Comparison of ENCODE assay signal across 22 mouse cellular contexts in the genomic region with DNA sequence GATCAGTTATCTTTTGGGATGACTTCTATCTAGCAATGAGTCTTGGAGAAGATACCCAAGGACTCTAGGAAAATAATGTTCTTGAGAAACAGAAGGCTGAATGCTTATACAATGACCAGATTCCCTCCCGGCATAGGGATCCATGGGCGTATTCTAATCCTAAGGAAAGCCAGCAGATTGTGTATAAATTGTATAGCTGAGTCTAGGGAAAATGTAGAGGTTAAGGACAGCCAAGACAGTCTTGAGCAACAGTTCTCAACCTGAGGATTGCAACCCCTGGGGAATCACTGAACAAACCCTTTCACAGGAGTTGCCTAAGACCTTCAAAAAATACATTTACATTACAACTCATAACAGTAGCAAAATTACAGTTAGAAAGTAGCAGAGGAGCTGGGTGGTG. TPM values are rescaled to one million over a fixed set of nuclear protein-coding genes. Genes with fewer than 3 reads are reported as not detected.
A peak's percentile ranks its signal among the peaks of the same experiment; 100 is the strongest.
DNase-seq lines count a peak whose midpoint lies in the region; ATAC-seq lines count a peak whose summit lies in the region.
"Had no signal": no experiment of that assay in that cellular context is flagged by ENCODE, and none has a peak within 500 bp of the region (broad histone marks: within the 10 kb centered on the region; RNA-seq: fewer than 3 reads in every experiment).

No protein-coding gene starts in this region.

- H3K36me3 ChIP-seq in forebrain, embryonic 16.5 days (ENCODE audit: control insufficient read depth, insufficient read depth) = no peaks in the 10 kb centered on the region
- H3K36me3 ChIP-seq in kidney, embryonic 16.5 days (ENCODE audit: insufficient read depth, low read length) = no peaks in the 10 kb centered on the region
- H3K36me3 ChIP-seq: embryonic facial prominence, embryonic 10.5 days; embryonic facial prominence, embryonic 12.5 days; forebrain, embryonic 10.5 days; forebrain, embryonic 12.5 days had no signal

- no peaks in the 10 kb centered on the region for H3K9me3 ChIP-seq in forebrain, embryonic 16.5 days (ENCODE audit: control insufficient read depth, low read length)
- H3K9me3 ChIP-seq in kidney, embryonic 16.5 days (ENCODE audit: low read length) = 0 out of 2 replicates have a peak, but pooled peaks cover 3% of the 10 kb centered on the region
- H3K9me3 ChIP-seq: embryonic facial prominence, embryonic 10.5 days; embryonic facial prominence, embryonic 12.5 days; forebrain, embryonic 10.5 days; forebrain, embryonic 12.5 days had no signal

- no peaks in the 10 kb centered on the region for H3K27me3 ChIP-seq in forebrain, embryonic 16.5 days (replicated peaks; ENCODE audit: control insufficient read depth, insufficient read depth, low read length)
- H3K27me3 ChIP-seq in kidney, embryonic 16.5 days (ENCODE audit: insufficient read depth, low read length) = no peaks in the 10 kb centered on the region
- H3K27me3 ChIP-seq: embryonic facial prominence, embryonic 12.5 days; forebrain, embryonic 12.5 days; Patski had no signal

- 100% methylated on average over 2 of the region's 2 CpGs for WGBS in forebrain, embryonic 16.5 days
- WGBS in kidney, embryonic 16.5 days = 94% methylated on average over 2 of the region's 2 CpGs

- H3K4me2 ChIP-seq in forebrain, embryonic 16.5 days (ENCODE audit: low read length) = no peak overlapping the region
- no peak overlapping the region for H3K4me2 ChIP-seq in kidney, embryonic 16.5 days (replicated peaks; ENCODE audit: low read depth, low read length)
- H3K4me2 ChIP-seq: embryonic facial prominence, embryonic 12.5 days; forebrain, embryonic 12.5 days had no signal

- no peak overlapping the region for H3K9ac ChIP-seq in forebrain, embryonic 16.5 days (replicated peaks; ENCODE audit: low read depth, low read length)
- H3K9ac ChIP-seq in kidney, embryonic 16.5 days (replicated peaks; ENCODE audit: low read length) = no peak overlapping the region
- H3K9ac ChIP-seq: embryonic facial prominence, embryonic 12.5 days; forebrain, embryonic 12.5 days; forebrain, postnatal 0 days had no signal

- H3K4me1 ChIP-seq in forebrain, embryonic 16.5 days (replicated peaks; ENCODE audit: control insufficient read depth, insufficient read depth, low read length) = peaks cover 17% of the 10 kb centered on the region
- peaks cover 13% of the 10 kb centered on the region for H3K4me1 ChIP-seq in kidney, embryonic 16.5 days (ENCODE audit: insufficient read depth, low read length)

- no peak overlapping the region for H3K4me3 ChIP-seq in forebrain, embryonic 16.5 days (replicated peaks; ENCODE audit: low read length)
- H3K4me3 ChIP-seq in kidney, embryonic 16.5 days (ENCODE audit: low read length) = no peak overlapping the region
- H3K4me3 ChIP-seq: embryonic facial prominence, embryonic 10.5 days; embryonic facial prominence, embryonic 12.5 days; forebrain, embryonic 10.5 days; forebrain, embryonic 12.5 days had no signal

- DNase-seq in heart, adult 11 months = peak; percentile 59
- no peak for DNase-seq in heart, postnatal 25 days (ENCODE audit: low spot score)
- DNase-seq in adipocyte (ENCODE audit: low spot score) = peak; percentile 21
- DNase-seq in gonadal fat pad, adult 2 months (ENCODE audit: low read depth) = peak; percentile 61
- DNase-seq: adrenal gland, adult 2 months; adrenal gland, postnatal 10 days; cerebellum, adult 11-12 months; cerebellum, adult 2 months; cerebellum, adult 9-10 months; cerebellum, postnatal 10 days; cerebellum, postnatal 25 days; forebrain, postnatal 0 days had no signal

- H3K27ac ChIP-seq in forebrain, embryonic 16.5 days (ENCODE audit: low read length) = no peak overlapping the region
- no peak overlapping the region for H3K27ac ChIP-seq in kidney, embryonic 16.5 days (ENCODE audit: low read length)
- H3K27ac ChIP-seq: embryonic facial prominence, embryonic 10.5 days; embryonic facial prominence, embryonic 12.5 days; forebrain, embryonic 10.5 days; forebrain, embryonic 12.5 days had no signal

- intact Hi-C loops in heart, postnatal 25 days (cut with DNase I) = no loop called here

- no peak for ATAC-seq in forebrain, embryonic 16.5 days
- ATAC-seq in kidney, embryonic 16.5 days (ENCODE audit: low FRiP score, low TSS enrichment) = no peak
- ATAC-seq: activated CD4-positive, CD25-positive, alpha-beta regulatory T cell, adult 4 months; forebrain, embryonic 14.5 days; forebrain, postnatal 0 days; Patski had no signal

RNA-seq across cellular contexts. Expression of a gene that starts 2.5 kb away (rescaled TPM):
- 10 to 100 TPM; 32.1 to 35.8 TPM for total RNA-seq in heart, postnatal 25 days (2021)
- polyA plus RNA-seq in gonadal fat pad, adult 2 months (2012; rRNA removed) = 34.3 and 37.5 TPM in 2 replicates
- polyA plus RNA-seq in forebrain, embryonic 16.5 days (2015; fragmentation: Nextera tagmentation; extraction: Ambion mirVana) = 25.5 and 27.3 TPM in 2 replicates
- 26.3 and 27.1 TPM in 2 replicates for polyA plus RNA-seq in kidney, embryonic 16.5 days (2015; fragmentation: Nextera tagmentation; extraction: Ambion mirVana)

RNA-seq across cellular contexts. Expression of a gene that starts 48.0 kb away (rescaled TPM):
- total RNA-seq in heart, postnatal 25 days (2021) = 1 to 10 TPM; 7.0 to 7.5 TPM
- 13.4 and 14.0 TPM in 2 replicates for polyA plus RNA-seq in gonadal fat pad, adult 2 months (2012; rRNA removed)
- polyA plus RNA-seq in forebrain, embryonic 16.5 days (2015; fragmentation: Nextera tagmentation; extraction: Ambion mirVana) = 3.1 and 3.6 TPM in 2 replicates
- 23.6 and 25.2 TPM in 2 replicates for polyA plus RNA-seq in kidney, embryonic 16.5 days (2015; fragmentation: Nextera tagmentation; extraction: Ambion mirVana)

RNA-seq across cellular contexts. Expression of a gene that starts 50.3 kb away (rescaled TPM):
- under 1 TPM; 0.06 to 0.10 TPM for total RNA-seq in heart, postnatal 25 days (2021)
- 0.51 and 0.75 TPM in 2 replicates for polyA plus RNA-seq in gonadal fat pad, adult 2 months (2012; rRNA removed)
- 2.1 and 3.0 TPM in 2 replicates for polyA plus RNA-seq in forebrain, embryonic 16.5 days (2015; fragmentation: Nextera tagmentation; extraction: Ambion mirVana)
- polyA plus RNA-seq in kidney, embryonic 16.5 days (2015; fragmentation: Nextera tagmentation; extraction: Ambion mirVana) = 1.2 and 1.3 TPM in 2 replicates
- total RNA-seq: MEL had no signal
